ENCODE assay signal across 1 mouse cellular context in the genomic region with DNA sequence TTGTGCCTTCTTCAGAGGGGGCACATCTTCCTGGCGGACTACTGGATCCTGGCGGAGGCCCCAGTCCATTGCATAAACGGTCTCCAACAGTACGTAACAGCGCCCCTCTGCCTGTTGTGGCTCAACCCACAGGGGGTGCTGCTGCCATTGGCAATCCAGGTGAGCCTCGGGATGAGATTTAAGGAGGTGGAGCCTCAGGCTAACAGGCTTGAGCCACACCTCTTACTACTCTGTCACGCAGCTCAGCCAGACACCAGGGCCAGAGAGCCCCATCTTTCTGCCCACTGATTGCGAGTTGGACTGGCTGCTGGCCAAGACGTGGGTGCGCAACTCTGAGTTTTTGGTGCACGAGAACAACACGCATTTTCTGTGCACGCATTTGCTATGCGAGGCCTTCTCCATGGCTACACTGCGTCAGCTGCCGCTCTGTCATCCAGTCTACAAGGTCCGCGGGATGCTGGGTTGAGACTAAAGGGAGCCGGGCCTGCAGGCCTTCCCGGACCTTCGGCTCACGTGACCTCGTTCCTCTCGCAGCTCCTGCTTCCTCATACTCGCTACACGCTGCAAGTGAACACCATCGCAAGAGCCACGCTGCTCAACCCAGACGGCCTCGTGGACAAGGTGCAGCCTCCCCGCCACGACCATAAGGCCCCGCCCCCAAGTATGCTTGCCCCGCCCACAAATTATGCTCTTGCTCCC.
TF ChIP-seq lines count a peak whose summit lies in the region.

No protein-coding gene starts in this region.

TF ChIP-seq in MEL, 35 proteins besides CTCF, POLR2A, EP300 and RAD21:
- TF ChIP-seq USF1 (IDR thresholded peaks at IDR 0.05; ENCODE audit: low read depth, low read length) (peak; percentile 91), MYC (IDR thresholded peaks at IDR 0.05; ENCODE audit: low read depth, low read length) (peak; percentile 57; the same call in 1 of the 2 replicates), SIN3A (IDR thresholded peaks at IDR 0.05; ENCODE audit: low read length) (peak; percentile 26; the same call in 1 of the 2 replicates), TAL1 (IDR thresholded peaks at IDR 0.05; ENCODE audit: low read length) (no peak), JUND (IDR thresholded peaks at IDR 0.05; ENCODE audit: low read depth, low read length) (no peak), POLR2AphosphoS2 (IDR thresholded peaks at IDR 0.05; ENCODE audit: low read length) (no peak), HCFC1 (IDR thresholded peaks at IDR 0.05; ENCODE audit: low read depth, low read length) (no peak), NELFE (IDR thresholded peaks at IDR 0.05; ENCODE audit: low read depth, low read length) (no peak), MXI1 (IDR thresholded peaks at IDR 0.05; ENCODE audit: low read depth, low read length) (no peak; the same call in 1 of the 2 replicates), BHLHE40 (IDR thresholded peaks at IDR 0.05; ENCODE audit: borderline replicate concordance, low read depth, low read length) (peak; percentile 83; the same call in 1 of the 2 replicates), CHD2 (IDR thresholded peaks at IDR 0.05; ENCODE audit: low read length) (no peak), NRF1 (IDR thresholded peaks at IDR 0.05; ENCODE audit: insufficient read depth, low read depth, low read length, poor library complexity, severe bottlenecking) (no peak), GABPA (IDR thresholded peaks at IDR 0.05; ENCODE audit: low read depth, low read length) (no peak), MAX (IDR thresholded peaks at IDR 0.05; ENCODE audit: low read length) (peak; percentile 79), ELF1 (IDR thresholded peaks at IDR 0.05; ENCODE audit: low read depth, low read length) (no peak), ZMIZ1 (IDR thresholded peaks at IDR 0.05; ENCODE audit: low read depth, low read length) (no peak)
